Mouse (Mus musculus) right cerebral cortex, postnatal 36 days (tissue): ENCODE measurements at regions not wholly inside any gene's neighbourhood (a gene's known extent, or its start where the extent isn't known, plus 50 kb on each side); places are given as distances from the start of the nearest gene placed in this dataset.

Experiments used
- DNase-seq, 2 experiments: peaks; one replicate each; pipeline ENCODE4 v3.0.0; 2022; ENCODE audit warnings: low spot score in 2 of 2, mixed read lengths in 1 of 2

DNA sequence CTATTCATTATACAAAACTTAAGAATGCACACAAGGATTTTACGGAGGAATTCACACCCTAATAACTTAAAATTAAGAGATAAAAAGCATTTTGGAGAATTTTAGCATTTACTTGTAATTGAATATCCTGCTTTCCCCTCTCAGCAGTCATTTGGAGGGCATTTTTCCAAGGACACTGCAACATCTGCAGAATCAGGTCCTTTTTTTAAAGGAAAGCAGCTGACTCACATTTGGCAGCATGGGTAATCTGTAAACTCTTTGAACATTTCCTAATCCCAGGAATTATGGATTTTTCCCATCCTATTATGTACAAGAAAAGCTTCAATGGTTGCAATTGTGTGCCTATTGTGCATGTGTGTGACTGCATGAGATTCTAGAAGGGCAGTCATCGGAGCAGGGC lies 112.0 kb downstream of the Gm19410 start:
- DNase-seq = no peak

- no peak for DNase-seq
Observed at GRCm38 (mm10) chr8:35881810-35882209, 116.2 kb downstream of the Gm19410 start.

DNA sequence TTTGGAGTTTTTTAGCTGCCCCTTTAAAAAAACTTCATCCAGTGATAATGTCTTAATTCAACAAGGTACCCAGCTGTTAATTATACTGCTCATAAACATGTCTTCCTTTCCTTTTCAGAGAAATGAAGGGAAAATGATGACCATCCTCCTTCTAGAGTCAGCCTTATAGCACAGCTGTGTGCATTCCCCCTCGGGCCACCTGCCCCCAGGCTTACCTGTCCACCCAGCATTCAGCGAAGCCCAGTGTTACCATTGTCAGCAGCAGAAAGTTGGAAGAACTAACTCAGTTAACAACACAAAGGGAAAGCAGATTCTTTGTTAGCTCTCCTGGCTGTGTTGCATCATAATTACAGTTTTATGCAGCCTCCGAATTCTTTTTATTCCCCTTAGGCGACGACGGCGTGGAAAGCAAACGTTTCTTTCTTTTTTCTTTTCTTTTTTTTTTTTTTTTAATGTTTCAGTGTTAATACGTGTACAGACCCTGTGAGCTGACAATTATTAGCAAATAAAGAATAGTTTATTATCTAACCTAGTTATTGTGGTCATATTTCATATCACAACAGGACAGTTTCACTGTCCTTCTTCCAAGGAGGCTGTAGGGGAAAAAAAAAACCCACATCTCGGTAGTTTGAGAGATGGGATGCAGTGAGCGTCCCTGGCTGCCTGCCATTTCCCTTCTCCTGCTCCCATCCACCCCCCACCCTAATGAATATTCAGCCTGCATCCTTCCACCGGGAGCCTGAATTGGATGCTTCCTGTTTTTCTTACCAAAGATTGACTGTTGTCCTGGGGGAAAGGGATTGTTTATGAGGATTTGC lies 117.3 kb downstream of the Gm19410 start:
- no peak for DNase-seq

DNA sequence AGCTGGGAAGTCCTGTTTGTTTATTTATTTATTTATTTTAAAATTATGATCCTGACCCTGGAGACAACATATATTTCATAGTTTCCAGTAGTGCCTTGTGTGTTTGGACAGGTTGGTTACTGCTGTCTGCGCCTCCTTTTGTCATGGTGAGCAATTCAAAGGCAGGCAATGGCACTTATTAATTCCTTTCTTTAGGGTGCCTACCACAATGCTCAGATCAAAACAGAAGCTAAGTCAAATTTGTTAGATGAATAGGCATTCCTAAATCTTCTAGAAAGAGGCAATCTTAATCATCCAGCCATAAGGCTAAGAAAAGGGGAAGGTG lies 117.8 kb downstream of the Gm19410 start:
- no peak for DNase-seq

DNA sequence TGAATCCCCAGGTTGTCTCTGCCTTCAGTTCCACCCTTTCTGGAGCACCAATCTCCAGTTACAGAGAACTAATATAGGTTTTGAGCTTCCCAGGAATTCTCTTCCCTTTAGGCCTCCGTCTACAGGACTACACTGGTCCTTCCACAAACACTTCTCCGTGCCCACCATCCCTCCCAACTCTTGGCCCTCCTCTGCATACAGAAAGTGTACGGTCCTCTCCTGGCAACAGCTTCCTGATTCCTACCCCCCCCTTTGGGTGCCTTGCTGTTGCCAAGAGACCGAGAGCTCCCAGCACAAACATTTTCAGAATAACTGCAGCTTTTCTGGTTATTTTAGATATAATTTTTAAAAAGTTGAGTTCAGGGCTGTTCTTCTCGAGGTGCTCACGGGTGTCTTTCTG lies 119.0 kb downstream of the Gm19410 start:
- no peak for DNase-seq

DNA sequence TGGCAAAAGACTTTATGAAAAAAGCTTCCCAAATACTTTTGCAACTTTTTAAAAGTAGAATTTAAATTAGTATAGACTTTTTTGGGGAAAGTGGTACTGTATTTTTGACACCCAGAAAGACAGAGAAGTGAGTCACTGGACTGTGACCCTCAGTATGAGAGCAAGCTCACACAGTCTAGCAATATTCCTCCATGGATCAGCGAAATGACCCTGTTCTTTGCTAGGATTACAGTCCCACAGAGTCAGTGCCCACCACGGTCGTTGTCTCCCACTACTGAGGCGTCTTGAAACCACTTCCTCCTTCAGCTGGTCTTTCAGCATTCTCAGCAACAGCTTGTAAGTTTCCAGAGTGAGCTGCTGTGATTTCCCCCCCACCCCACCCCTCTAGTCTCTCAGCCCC lies 124.5 kb downstream of the Gm19410 start:
- DNase-seq = no peak

DNA sequence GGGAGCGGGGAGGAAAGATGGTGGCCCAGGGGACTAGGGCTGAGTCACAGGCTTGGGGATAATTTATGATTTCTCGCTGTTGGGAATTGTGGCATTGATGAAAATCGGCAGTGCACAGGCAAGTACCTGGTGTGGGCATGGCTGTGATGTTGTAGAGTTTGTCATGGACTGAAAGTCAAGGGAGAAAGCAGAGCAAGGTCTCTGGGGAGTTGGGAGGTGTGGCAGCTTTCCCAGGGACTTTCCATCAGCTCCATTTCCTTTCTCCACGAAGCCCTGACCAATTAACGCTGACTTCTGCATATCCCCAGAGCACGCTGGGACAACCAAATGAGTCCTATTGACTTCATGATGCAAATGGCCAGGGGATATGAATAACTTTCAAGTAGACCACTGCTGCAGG lies 126.2 kb downstream of the Gm19410 start:
- DNase-seq = no peak

GRCm38 (mm10) chr8:35898493-35898892 lies 132.9 kb downstream of the Gm19410 start:
- no peak for DNase-seq

DNA sequence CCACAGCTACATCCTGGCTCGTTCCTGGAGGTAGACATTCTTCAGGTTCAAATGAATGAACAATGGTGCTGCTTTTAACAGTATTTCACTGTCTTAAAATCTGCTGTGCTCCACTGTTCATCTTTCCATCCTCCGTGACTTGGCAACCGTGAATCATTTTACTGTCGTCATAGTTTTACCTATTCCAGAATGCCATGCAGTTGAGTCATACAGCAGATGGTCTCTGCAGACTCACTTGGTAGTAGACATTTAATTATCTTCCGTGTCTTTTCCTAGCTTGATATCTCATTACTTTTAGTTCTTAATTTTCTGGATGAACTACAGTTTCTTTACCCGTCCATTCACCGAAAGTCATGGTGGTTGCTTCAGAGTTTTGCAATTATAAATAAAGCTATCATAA lies 135.9 kb downstream of the Gm19410 start:
- DNase-seq = peak; percentile 39 to 49

DNA sequence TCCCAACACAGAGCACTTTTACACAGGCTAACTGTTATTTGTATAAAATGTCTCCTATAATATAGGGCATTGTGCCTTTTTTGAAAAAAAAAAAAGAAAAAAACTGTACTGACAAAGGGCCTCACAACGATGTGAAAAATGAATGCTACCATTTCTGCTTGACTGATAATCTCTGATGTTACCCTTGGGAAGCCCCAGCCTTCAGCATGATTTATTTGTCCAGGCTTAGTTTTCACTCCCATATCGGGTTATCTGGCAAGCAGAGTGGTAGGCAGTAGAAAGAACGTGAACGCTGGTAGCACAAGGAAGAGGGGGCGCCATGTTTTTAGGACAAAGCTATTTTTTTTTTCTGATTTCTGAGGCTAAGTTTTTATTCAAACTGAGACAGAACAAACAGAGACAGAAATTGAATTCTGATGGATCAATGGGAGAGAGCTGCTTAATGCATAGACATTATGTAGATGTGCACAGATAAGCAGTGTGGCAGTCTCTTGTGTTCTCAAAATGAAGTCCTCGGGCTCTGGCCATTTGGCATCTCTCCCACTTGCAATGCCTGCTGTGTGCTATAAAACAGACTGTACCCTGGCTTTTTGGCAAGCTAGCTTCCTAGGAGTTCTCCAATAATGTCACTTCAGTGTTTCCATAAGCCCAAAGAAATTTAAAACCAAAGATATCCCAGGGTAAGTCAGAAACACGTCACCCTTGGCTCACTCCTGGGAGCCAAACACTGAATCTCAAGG lies 139.3 kb downstream of the Gm19410 start:
- no peak for DNase-seq

GRCm38 (mm10) chr8:35907998-35908397 lies 142.4 kb downstream of the Gm19410 start:
- DNase-seq = no peak

GRCm38 (mm10) chr8:35912264-35912663 lies 146.7 kb downstream of the Gm19410 start:
- DNase-seq = no peak

GRCm38 (mm10) chr8:35915878-35916518 lies 150.4 kb downstream of the Gm19410 start:
- DNase-seq = no peak

GRCm38 (mm10) chr8:35917573-35917972 lies 152.0 kb downstream of the Gm19410 start:
- no peak for DNase-seq

DNA sequence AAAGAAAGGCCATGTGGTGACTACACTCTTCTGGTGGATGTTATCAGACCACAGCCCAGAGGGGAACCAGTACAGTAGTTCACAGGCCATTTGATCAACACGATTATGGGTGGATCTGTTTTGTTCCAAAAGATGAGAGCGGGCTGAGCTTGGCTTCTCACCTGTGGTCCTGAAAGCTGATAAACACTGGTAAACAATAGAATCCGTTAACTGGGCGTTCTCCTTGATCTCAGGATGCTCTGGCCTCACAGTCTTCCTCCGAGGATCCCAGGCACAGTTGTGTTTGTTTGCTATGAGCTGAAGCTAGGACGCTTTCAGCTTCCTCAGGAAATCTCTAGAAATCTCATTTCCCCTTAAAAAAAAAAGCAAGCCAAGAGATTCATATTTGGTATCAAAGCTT lies 153.9 kb downstream of the Gm19410 start:
- DNase-seq = no peak

DNA sequence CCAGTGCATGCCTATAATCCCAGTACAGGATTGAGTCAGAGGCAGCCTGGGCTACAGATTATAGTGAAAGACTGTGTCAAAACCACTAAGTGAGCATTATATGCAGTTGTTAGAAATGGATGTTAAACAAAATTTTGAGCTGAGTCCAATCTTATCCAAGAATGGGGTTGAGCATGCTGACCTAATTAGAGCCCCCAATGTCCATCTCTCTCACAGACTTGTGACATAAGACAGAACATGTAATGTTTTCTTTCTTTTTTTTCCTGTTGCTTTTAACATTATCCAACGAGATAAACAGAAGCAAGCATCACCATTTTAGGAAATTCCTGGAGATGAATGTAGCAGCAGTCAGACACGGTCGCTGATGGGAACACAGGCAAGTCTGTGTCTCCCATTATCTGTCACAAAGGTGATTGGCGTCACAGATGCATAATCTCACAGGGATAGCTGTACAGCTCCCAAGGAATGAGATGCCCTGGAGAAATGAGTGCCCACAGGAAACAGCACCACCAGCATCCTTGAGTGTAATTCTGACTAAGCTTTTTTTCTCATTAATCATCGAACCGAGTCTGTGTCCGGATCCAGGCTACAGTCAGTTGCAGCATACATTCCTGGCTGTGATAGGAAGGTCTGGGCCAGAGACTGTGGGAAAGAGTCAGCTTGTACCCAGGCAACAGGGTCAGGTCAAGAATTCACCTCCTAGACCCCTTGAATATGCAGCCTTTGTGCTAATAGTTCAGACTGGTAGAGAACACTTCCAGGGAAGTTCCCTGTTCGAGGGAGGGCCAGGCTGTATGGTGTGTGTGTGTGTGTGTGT lies 154.5 kb downstream of the Gm19410 start:
- DNase-seq = no peak

GRCm38 (mm10) chr8:35924026-35924425 lies 158.4 kb downstream of the Gm19410 start:
- no peak for DNase-seq

DNA sequence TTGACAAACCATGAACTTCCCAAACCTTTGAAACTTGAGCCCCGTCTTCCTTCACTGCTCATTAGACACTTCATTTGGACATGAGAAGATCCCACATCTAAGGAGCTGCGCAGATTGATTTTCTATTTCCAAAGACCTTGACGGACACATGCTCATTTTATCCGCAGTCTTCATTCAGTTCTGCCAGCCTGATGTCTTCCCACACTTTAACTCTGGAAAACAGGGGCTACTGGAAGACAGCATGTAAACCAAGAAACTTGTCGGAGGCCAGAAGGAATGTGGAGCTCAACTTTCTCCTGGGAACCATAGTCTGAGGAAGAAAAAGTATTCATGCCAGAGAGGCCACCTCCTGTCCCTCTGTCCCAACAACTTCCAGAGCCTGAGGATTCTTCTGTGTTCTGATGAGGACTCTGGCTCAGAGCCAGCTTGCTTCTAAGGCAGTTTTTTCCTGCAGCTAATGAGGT lies 161.8 kb downstream of the Gm19410 start:
- DNase-seq = no peak

- DNase-seq = no peak
Observed at GRCm38 (mm10) chr8:35930291-35930690, 164.7 kb downstream of the Gm19410 start.

- DNase-seq = peak; percentile 67 to 75
Observed at GRCm38 (mm10) chr8:35933186-35934114, 167.9 kb downstream of the Gm19410 start.

- no peak for DNase-seq
Observed at GRCm38 (mm10) chr8:35934115-35934607, 168.6 kb downstream of the Gm19410 start.
